Mouse (Mus musculus): Measurements from ENCODE around the gene Otogl.

- TF ChIP-seq POLR2A (IDR thresholded peaks at IDR 0.05; ENCODE audit: borderline replicate concordance, low read depth, low read length): no peak
- no peak for TF ChIP-seq CTCF (IDR thresholded peaks at IDR 0.05; ENCODE audit: low read depth, low read length)
These were observed 106.7 kb downstream of the Otogl start for GRCm38 (mm10) chr10:107805203-107805602.

Measured in bone marrow macrophage, adult 2 months (primary cell).